Mouse (Mus musculus): ENCODE measurements around the gene Defa28.
"Not testable (repeated sequence)": the region's sequence is repeated elsewhere in the genome, so short reads cannot be mapped to it uniquely, and the experiment has no call there.

Gene Defa28

GRCm38 (mm10) chr8:21582706-21583105 lies at the start of gene Defa28:
TSS of gene Defa28 (plus strand) at chr8:21583006.
- not testable (repeated sequence) for DNase-seq

DNA sequence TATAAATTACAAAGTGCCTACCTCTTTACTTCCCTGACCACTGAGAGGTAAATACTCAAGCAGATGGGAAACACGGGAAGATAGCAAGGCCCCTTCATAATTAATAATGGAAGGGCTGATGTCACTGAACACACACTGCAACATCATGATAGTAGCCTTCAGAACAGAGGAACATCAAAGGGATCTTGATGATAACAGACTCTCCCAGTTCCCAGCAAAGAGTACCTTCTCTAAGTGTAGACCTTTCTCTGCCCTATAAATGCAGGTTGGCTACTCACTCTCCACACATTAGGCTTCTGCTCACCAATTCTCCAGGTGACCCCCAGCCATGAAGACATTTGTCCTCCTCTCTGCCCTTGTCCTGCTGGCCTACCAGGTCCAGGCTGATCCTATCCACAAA lies 17.7 kb upstream of the Defa28 start, which contains the start of gene Defa37:
Gene Defa37, plus strand, starts transcription at position 301 of the 400 bp plus-strand sequence.
- not testable (repeated sequence) for DNase-seq

GRCm38 (mm10) chr8:21594408-21594807 lies 11.6 kb downstream of the Defa28 start, which contains the start of gene Gm7861:
TSS of gene Gm7861 (minus strand) at chr8:21594508.
- not testable (repeated sequence) for DNase-seq

GRCm38 (mm10) chr8:21617883-21618282 lies 35.1 kb downstream of the Defa28 start, which contains the start of gene Defa26:
TSS of gene Defa26 (plus strand) at chr8:21618183.
- not testable (repeated sequence) for DNase-seq
